Mouse (Mus musculus) regulatory T cell (primary cell): ENCODE data around the gene Gm14548.
"Not testable (repeated sequence)": the region's sequence is repeated elsewhere in the genome, so short reads cannot be mapped to it uniquely, and the experiment has no call there.

Experiments used
- in situ Hi-C: fragments of 300-600 bp; cut with MboI, MseI; formaldehyde crosslinking; loops from one replicate; pipeline ENCODE4 v1.15.1; 2025; ENCODE audit warnings: high pct_unique_total_duplicates

Gm14548 gene

GRCm38 (mm10) chr7:3898036-3898590 lies at the start of gene Gm14548:
TSS of gene Gm14548 (minus strand) at chr7:3898120.
- in situ Hi-C loops: loop anchor here (10.0 kb wide), 1 partner anchor 183 kb away; no protein-coding TSS in a partner anchor

DNA sequence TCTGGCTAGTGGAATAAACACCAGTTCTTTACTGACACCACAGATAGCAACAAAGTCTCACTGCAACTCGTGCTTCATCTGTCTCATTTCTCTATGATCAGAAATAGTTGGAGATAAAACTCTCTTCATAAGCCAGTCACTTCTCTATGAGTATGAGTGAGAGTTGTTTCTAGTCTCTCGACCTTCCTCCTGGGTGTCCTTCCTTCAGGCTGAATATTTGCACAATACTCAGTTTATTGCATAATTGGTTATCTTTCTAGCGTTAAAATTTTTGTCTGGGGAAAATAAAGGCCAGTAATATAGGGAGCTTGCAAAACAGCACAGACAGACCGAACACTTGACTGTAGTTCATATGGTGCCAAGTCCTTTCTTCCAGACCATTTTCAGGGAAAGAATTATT lies 48.2 kb upstream of the Gm14548 start:
- in situ Hi-C loops: no loop called here

GRCm38 (mm10) chr7:3940915-3941314 lies 43.0 kb upstream of the Gm14548 start:
- in situ Hi-C loops: no loop called here

GRCm38 (mm10) chr7:3939866-3940525 lies 42.1 kb upstream of the Gm14548 start:
- in situ Hi-C loops: no loop called here

- in situ Hi-C loops: not testable (repeated sequence)
Measured at GRCm38 (mm10) chr7:3935473-3935872, 37.6 kb upstream of the Gm14548 start.

DNA sequence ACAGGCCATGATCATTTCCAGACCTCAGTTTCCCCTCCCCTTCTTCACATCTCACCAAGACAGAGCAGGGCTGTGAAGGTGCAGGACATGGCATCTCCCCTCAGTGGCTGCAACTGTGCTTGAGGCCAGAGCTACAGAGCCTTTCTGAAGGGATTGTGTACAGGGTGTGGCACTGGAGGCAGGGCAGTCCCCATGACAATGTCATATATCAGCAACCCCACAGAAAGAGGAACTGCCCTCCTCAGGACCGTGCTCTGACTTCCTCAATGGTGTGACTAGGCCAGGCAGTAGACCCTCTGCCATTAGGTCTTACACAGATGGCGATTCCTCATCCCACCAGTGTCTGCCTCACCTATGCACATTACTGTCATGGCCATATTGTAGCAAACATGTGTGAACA lies 17.5 kb upstream of the Gm14548 start, which contains the start of gene Lilra6:
Gene Lilra6, minus strand, starts transcription at position 117 of the 400 bp plus-strand sequence.
- in situ Hi-C loops: not testable (repeated sequence)

GRCm38 (mm10) chr7:3903704-3904103 lies 5.8 kb upstream of the Gm14548 start:
- in situ Hi-C loops: loop anchor here (10.0 kb wide), 1 partner anchor 119 kb away; no protein-coding TSS in a partner anchor

DNA sequence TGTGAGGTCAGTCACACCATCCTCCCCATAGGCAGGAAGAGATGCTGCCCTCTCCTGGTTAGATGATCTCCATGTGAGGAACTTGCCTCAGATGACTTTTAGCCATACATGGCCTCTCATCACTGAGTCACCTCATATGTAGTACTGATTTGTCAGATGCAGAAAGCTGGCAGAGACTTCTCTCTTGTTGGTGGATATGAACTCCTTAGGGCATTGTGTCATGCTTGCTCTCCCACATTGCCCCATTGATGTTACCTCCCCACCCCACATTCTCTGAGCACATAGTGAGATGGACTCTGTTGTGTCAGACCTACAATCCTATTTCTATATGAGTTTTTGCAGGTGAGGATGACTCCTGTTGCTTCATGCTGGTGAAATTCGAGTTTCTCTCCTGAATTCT lies 22.9 kb downstream of the Gm14548 start:
- in situ Hi-C loops: not testable (repeated sequence)

DNA sequence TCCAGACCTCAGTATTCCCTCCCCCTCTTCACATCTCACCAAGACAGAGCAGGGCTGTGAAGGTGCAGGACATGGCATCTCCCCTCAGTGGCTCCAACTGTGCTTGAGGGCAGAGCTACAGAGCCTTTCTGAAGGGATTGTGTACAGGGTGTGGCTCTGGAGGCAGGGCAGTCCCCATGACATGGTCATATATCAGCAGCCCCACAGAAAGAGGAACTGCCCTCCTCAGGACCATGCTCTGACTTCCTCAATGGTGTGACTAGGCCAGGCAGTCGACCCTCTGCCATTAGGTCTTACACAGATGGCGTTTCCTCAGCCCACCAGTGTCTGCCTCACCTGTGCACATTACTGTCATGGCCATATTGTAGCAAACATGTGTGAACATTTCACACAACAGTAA lies 53.0 kb downstream of the Gm14548 start, which contains the start of gene Pira2:
Gene Pira2, minus strand, starts transcription at position 101 of the 400 bp plus-strand sequence.
- in situ Hi-C loops: loop anchor here (5.0 to 25.0 kb wide), 2 partner anchors 67 to 233 kb away; partner anchors contain the start of genes Ndufa3 and Oscar

GRCm38 (mm10) chr7:3837854-3838253 lies 60.1 kb downstream of the Gm14548 start:
- in situ Hi-C loops: loop anchor here (25.0 kb wide), 1 partner anchor 226 kb away; the partner anchor contains the start of genes Ndufa3 and Oscar
